Mouse (Mus musculus): Measurements from ENCODE around the gene Tsc22d4. TPM values are rescaled to one million over a fixed set of nuclear protein-coding genes. Genes with fewer than 3 reads are reported as not detected.

Gene Tsc22d4
- polyA plus RNA-seq, 1 experiment = 497 TPM

DNA sequence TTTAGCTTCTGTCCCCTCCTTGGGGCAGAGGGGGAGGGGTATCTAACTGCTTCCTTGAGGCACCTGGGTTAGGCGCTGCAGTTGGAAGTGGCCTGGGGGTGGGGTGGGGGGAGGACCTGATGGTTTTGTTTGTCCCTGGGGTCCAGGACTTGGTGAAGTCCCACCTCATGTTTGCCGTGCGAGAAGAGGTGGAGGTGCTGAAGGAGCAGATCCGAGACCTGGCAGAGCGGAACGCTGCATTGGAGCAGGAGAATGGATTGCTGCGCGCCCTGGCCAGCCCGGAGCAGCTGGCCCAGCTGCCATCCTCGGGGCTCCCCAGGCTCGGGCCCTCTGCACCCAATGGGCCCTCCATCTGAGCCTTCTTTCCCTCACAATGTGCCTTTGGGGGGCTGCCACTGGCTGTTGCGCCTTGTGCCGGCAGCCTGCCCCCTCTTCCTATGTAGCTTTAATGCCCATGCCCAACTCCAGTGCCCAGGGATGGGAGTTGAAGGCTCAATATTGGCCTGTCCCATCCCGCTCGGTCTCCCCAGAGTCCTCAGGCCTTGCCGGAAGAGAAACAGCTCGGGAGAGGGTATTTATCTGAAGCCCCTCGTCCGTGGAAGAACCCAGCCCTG, 13.5 kb downstream of the Tsc22d4 start:
- Histone ChIP-seq H3K4me3 (replicated peaks; ENCODE audit: insufficient read depth, low read depth, low read length) (peak overlapping the region; percentile 8), H3K27me3 (ENCODE audit: control insufficient read depth, insufficient read depth, low read length) (no peaks in the 10 kb centered on the region), H3K27ac (ENCODE audit: insufficient read depth, low read length) (peak overlapping the region; percentile 82), H3K4me1 (ENCODE audit: control insufficient read depth, insufficient read depth, low read length) (peaks cover 20% of the 10 kb centered on the region)
- no peak for TF ChIP-seq POLR2A (IDR thresholded peaks at IDR 0.05; ENCODE audit: borderline replicate concordance, insufficient read depth, low read length)
- no peak for TF ChIP-seq CTCF (IDR thresholded peaks at IDR 0.05; ENCODE audit: borderline replicate concordance, insufficient read depth, low read depth, low read length)
- 47% methylated on average over 19 of the region's 19 CpGs for WGBS
- DNase-seq = peak in 1 of 2 experiments; percentile 31

DNA sequence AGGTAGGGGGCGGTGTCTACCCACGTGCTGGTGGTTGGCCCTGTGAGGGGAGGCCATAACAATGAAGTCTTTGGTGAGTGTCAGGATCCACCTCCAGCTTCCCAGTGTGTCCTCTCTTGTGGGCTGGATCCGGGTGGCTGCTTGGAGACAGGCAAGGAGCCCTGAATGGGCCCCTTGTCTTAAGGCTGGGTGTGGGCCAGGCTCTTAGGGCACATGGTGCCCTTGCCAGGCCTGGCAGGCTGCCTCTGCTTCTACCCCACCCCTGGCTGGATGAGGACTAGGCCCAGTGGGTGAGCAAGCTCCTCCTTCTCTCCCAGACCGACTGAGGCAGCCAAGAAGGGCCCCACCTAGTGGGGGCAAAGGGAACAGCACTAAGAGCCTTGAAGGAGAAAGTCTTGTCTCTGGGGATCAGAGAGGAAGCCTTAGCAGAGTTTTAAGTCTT, 14.5 kb downstream of the Tsc22d4 start:
- no peak; the same call in 1 of the 2 replicates for TF ChIP-seq POLR2A (IDR thresholded peaks at IDR 0.05; ENCODE audit: borderline replicate concordance, insufficient read depth, low read length)
- peak; percentile 77 for TF ChIP-seq CTCF (IDR thresholded peaks at IDR 0.05; ENCODE audit: borderline replicate concordance, insufficient read depth, low read depth, low read length)
- peak; percentile 88 to 89 for DNase-seq
- Histone ChIP-seq H3K4me1 (ENCODE audit: control insufficient read depth, insufficient read depth, low read length) (peaks cover 20% of the 10 kb centered on the region), H3K27ac (ENCODE audit: insufficient read depth, low read length) (no peak overlapping the region), H3K27me3 (ENCODE audit: control insufficient read depth, insufficient read depth, low read length) (no peaks in the 10 kb centered on the region), H3K4me3 (replicated peaks; ENCODE audit: insufficient read depth, low read depth, low read length) (no peak overlapping the region)
- WGBS = 19% methylated on average over 4 of the region's 4 CpGs

DNA sequence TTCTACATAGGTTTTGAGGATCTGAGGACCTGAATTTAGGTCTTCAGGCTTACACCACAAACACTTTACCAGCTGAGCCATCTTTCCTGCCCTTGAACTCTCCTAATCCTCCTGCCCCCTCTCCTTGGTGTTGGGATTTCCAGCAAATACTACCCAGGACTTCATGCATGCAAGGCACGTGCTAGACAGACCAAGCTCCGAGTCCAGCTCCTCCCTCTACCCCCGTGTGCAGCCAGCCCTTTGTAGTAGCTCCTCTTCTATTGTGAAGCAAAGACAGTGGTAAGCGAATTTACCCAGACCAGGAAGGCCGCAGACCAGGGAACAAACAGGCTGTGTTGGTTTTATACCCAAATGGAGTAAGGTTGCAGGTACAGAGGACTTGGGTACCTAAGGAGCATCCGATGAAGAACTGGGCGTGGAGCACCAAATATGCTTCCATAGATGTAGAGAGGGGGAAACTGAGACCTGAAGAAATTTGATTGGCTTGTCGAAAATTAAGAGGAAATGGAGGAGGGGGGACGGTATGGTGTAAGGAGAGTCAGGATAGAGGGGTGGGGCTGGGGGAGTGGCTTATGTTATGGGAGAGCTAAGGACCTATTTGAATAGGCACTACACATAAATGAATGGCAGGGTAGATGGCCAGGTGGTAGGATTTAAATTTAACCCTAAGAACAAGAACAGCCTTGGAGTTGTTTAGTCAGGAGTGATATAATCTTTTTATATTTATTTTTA, 19.2 kb downstream of the Tsc22d4 start:
- no peak for DNase-seq
- Histone ChIP-seq H3K27me3 (ENCODE audit: control insufficient read depth, insufficient read depth, low read length) (no peaks in the 10 kb centered on the region), H3K4me3 (replicated peaks; ENCODE audit: insufficient read depth, low read depth, low read length) (no peak overlapping the region), H3K27ac (ENCODE audit: insufficient read depth, low read length) (no peak overlapping the region), H3K4me1 (ENCODE audit: control insufficient read depth, insufficient read depth, low read length) (0 out of 2 replicates have a peak, but pooled peaks cover 2% of the 10 kb centered on the region)
- TF ChIP-seq CTCF (IDR thresholded peaks at IDR 0.05; ENCODE audit: borderline replicate concordance, insufficient read depth, low read depth, low read length) (no peak), POLR2A (IDR thresholded peaks at IDR 0.05; ENCODE audit: borderline replicate concordance, insufficient read depth, low read length) (no peak)
- 50% methylated on average over 9 of the region's 9 CpGs for WGBS

DNA sequence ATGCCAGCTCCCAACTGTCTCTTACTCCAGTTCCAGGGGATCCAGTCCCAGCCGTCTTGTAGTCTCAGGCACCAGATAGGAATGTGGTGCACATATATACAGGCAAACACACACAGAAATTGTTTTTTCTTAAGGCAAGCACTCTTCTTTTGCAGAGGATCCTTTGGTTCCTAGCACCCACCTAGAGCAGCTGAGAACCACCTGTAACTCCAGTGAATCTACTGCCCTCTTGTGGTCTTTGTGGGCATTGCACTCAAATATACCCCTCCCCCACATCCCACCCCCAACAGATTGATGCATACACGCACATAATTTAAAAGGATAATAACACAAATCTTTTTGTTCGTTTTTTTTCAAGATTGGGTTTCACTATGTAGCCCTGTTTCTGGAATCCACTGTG, 20.7 kb downstream of the Tsc22d4 start:
- H3K27me3 ChIP-seq (ENCODE audit: control insufficient read depth, insufficient read depth, low read length) = no peaks in the 10 kb centered on the region
- TF ChIP-seq POLR2A (IDR thresholded peaks at IDR 0.05; ENCODE audit: borderline replicate concordance, insufficient read depth, low read length) (no peak), CTCF (IDR thresholded peaks at IDR 0.05; ENCODE audit: borderline replicate concordance, insufficient read depth, low read depth, low read length) (peak; percentile 41; the same call in 1 of the 2 replicates)

DNA sequence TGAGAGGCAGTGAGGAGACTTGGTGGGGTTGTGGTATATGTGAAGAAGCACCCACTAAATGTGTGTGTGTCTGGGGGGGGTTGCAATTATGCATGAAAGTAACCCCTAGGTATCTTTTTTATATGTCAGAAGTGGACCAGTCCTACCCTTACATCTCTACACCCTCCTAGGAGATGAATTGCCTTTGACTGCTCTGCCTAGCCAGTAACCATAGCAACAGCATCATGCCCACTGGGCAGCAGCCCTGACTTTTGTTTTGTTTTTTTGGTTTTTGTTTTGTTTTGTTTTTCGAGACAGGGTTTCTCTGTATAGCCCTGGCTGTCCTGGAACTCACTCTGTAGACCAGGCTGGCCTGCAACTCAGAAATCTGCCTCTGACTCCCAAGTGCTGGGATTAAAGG, 22.9 kb downstream of the Tsc22d4 start:
- H3K27me3 ChIP-seq (ENCODE audit: control insufficient read depth, insufficient read depth, low read length) = no peaks in the 10 kb centered on the region
- TF ChIP-seq POLR2A (IDR thresholded peaks at IDR 0.05; ENCODE audit: borderline replicate concordance, insufficient read depth, low read length) (no peak), CTCF (IDR thresholded peaks at IDR 0.05; ENCODE audit: borderline replicate concordance, insufficient read depth, low read depth, low read length) (no peak)
- no peaks in the 10 kb centered on the region for H3K4me1 ChIP-seq (ENCODE audit: control insufficient read depth, insufficient read depth, low read length)
- no peak for DNase-seq
- H3K4me3 ChIP-seq (replicated peaks; ENCODE audit: insufficient read depth, low read depth, low read length) = no peak overlapping the region
- H3K27ac ChIP-seq (ENCODE audit: insufficient read depth, low read length) = no peak overlapping the region
- 14% methylated on average over 1 of the region's 1 CpGs for WGBS

More for the DNA sequence above, 20.7 kb downstream of the Tsc22d4 start:
- Histone ChIP-seq H3K4me3 (replicated peaks; ENCODE audit: insufficient read depth, low read depth, low read length) (no peak overlapping the region), H3K27ac (ENCODE audit: insufficient read depth, low read length) (no peak overlapping the region), H3K4me1 (ENCODE audit: control insufficient read depth, insufficient read depth, low read length) (no peaks in the 10 kb centered on the region)
- WGBS = 54% methylated on average over 3 of the region's 3 CpGs
- no peak for DNase-seq

DNA sequence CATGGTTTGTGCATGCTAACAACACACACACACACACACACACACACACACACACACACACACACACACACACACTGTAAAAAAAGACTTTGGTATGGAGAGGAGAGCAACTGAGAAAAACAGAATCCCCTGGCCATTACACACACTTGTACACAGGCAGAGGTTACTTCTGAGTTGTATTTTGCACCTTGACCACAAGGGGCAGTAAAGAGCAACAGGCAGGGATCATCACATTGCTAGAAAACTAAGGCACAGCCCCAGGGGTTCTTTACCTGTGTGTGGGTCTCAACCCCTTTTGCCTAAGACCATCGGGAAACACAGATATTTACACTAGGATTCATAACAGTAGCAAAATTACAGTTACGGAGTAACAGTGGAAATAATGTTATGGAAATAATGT, 25.2 kb downstream of the Tsc22d4 start:
- Histone ChIP-seq H3K27ac (ENCODE audit: insufficient read depth, low read length) (no peak overlapping the region), H3K27me3 (ENCODE audit: control insufficient read depth, insufficient read depth, low read length) (no peaks in the 10 kb centered on the region), H3K4me3 (replicated peaks; ENCODE audit: insufficient read depth, low read depth, low read length) (no peak overlapping the region), H3K4me1 (ENCODE audit: control insufficient read depth, insufficient read depth, low read length) (no peaks in the 10 kb centered on the region)
- 40% methylated on average over 2 of the region's 2 CpGs for WGBS
- DNase-seq = no peak
- TF ChIP-seq POLR2A (IDR thresholded peaks at IDR 0.05; ENCODE audit: borderline replicate concordance, insufficient read depth, low read length) (no peak), CTCF (IDR thresholded peaks at IDR 0.05; ENCODE audit: borderline replicate concordance, insufficient read depth, low read depth, low read length) (peak; percentile 72; the same call in 1 of the 2 replicates)

DNA sequence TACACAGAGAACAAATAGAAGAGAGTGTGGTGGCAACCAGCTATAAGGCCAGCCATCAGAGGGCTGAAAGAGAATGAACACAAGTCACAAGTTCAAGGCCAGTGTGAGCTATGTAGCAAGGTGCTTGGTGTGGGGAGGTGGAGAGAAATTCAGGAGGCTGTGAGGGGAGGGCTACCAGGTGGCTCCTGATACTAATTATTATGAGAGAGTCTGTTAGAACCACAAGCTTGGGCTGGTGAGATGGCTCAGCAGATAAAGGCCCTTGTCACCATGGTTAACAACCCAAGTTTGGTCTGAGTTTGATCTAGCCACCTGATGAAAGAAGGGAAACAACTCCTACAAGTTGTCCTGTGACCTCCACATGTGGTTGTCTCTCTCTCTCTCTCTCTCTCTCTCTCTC, 27.2 kb downstream of the Tsc22d4 start:
- peak in 1 of 2 experiments; percentile 3 for DNase-seq
- no peaks in the 10 kb centered on the region for H3K27me3 ChIP-seq (ENCODE audit: control insufficient read depth, insufficient read depth, low read length)
- H3K27ac ChIP-seq (ENCODE audit: insufficient read depth, low read length) = no peak overlapping the region
- TF ChIP-seq CTCF (IDR thresholded peaks at IDR 0.05; ENCODE audit: borderline replicate concordance, insufficient read depth, low read depth, low read length) = no peak
- TF ChIP-seq POLR2A (IDR thresholded peaks at IDR 0.05; ENCODE audit: borderline replicate concordance, insufficient read depth, low read length) = no peak
- no peaks in the 10 kb centered on the region for H3K4me1 ChIP-seq (ENCODE audit: control insufficient read depth, insufficient read depth, low read length)
- H3K4me3 ChIP-seq (replicated peaks; ENCODE audit: insufficient read depth, low read depth, low read length) = no peak overlapping the region

Data from cerebellum, adult 2 months (tissue).